Mouse (Mus musculus) MEL-GATA-1-ER (cell line): Measurements from ENCODE around the gene Pnp.
"Not testable (repeated sequence)": the region's sequence is repeated elsewhere in the genome, so short reads cannot be mapped to it uniquely, and the experiment has no call there.

Experiments used
- DNase-seq: peaks from one replicate; pipeline ENCODE4 v3.0.0-alpha.2; 2012; ENCODE audit warnings: low read depth; ENCODE audit errors: extremely low read depth

The Pnp gene

GRCm38 (mm10) chr14:50930754-50931492 lies at the start of gene Pnp, which contains the start of gene Pip4p1:
TSS of gene Pnp (plus strand) at chr14:50931082.
TSS of gene Pip4p1 (minus strand) at chr14:50930856.
- peak; percentile 100 for DNase-seq

GRCm38 (mm10) chr14:50891621-50892020 lies 39.3 kb upstream of the Pnp start:
- DNase-seq: no peak

DNA sequence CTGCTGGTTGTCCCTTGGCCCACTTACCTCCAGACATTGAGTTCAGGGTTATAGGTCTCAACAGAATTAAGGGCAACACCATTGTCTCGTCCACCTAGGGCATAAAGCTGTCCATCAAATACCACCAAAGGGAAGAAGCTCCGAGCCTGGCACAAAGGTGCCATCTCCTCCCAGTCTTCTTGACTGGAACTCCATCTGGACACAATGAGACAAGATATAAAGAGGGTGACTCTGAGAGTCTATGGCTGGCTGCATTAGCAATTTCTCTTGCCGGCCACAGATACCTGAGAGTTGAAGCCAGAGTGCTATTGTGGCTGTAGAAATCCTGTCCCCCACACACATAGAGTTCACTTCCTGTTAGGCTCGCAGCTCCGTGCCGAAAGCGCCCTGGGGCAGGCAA lies 38.8 kb upstream of the Pnp start:
- DNase-seq: no peak

DNA sequence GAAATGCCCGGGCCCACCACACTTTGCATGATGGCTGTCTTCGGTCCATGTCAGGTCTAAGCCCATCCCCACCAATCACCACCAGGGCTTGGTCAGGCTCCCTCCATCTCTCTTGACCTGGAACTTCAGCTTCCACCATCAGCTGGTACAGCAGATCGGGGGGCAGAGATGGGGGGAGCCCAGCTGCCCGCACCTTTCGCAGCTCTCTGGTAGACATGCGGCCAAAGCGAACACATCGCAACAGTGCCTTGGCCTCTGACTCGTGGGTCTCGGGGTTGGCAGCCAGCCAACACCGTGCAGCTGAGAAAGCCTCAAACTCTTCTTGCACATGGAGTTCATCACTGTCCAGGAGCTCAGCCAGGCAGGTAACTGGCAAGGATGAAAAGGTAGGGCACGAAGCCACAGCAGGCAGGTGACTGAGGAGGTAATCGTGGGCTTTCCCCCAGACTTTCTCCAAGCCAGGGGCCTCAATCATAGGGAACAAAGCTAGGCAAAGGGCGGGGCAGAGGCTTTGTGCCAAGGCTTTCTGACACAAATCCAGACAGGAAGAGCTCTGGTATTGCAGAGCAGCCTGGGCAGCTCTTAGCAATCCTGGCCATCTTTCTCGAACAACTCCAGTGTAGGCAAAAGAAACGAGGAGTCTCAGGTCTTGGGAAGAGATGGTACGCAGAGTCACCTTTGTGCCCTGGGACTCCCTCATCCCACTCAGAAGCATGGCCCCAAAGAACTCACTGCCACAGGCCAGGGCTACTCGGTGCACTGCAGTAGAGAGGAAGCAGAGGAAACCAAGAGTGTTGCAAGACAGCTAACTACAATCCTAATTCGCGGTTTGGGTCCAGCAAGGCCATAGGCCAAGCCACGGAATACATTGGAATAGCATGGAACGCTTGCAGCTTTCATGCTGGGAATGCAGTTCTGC lies 38.1 kb upstream of the Pnp start:
- DNase-seq: no peak

- DNase-seq: no peak
These were observed 35.5 kb upstream of the Pnp start for GRCm38 (mm10) chr14:50895407-50895806.

GRCm38 (mm10) chr14:50895985-50896746 lies 34.7 kb upstream of the Pnp start:
- no peak for DNase-seq

DNA sequence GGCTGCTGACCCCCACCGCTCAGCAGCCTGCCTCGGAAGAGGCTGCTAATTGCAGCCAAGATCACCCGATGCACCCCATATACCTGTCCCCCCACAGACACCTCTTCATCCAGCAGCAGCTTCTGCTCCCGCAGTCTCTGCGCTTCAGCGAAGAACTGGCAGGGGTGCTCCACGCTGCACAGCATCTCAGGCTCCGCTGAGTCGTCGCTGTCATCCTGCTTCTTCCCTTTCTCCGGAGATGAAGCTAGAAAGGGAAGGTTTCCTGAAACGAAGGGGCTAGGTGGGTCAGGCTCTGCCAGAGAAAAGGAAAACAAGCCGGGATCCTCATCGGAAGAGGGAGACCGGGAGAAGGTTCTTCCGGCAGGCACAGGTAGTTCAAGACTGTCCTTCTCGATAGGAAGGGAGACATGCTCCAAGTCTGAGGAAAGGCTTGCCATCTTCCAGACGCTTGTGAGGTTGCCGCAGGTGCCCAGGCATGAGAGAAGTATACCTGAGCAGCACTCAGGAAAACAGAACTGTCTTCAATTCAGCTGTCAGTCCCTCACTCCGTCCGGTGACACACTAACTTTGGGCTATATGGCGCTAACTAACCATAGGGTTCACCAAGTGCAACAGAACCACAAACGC lies 34.0 kb upstream of the Pnp start:
- DNase-seq: no peak

DNA sequence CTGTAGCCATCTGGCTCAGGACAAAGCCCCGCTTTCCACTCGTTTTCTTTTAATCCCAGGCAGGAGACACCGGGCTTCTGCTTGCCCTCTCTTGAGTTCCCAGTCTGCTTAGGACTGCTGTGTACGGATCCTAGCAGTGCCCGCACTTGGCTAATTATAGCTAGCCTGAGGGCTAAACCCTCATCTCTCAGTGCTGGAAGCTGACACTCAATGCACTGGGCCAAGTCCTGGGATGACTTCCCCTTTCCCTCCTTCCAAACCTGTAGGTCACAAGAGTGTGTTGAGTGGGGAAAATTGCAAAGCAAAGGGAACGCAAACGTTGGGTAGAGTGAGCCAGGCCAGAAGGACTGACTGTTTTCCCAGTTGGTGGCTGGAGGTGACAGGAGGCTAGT lies 33.5 kb upstream of the Pnp start, which contains the start of gene Klhl33:
Gene Klhl33 (minus strand): TSS at position 134 of the 392 bp plus-strand sequence.
- DNase-seq: no peak

DNA sequence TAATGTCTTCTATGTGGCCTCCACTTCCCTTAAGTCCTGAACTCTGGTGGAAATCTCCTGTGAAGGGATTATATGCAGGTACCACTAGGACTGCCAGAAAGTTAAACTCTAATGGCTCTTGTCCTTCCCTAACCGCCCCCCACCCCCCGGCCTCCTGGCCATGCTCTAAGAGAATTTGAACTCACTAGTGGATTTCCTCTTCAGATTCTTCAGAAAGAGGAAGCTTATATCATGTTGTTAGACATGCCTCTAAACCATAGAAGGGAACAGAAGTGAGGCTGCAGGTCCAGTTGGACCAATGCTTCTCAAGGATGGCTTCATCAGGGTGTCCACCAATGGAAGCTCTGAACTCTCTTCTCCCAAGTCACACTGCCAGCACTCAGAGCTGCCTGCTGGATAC lies 32.9 kb upstream of the Pnp start:
- peak; percentile 6 for DNase-seq

DNA sequence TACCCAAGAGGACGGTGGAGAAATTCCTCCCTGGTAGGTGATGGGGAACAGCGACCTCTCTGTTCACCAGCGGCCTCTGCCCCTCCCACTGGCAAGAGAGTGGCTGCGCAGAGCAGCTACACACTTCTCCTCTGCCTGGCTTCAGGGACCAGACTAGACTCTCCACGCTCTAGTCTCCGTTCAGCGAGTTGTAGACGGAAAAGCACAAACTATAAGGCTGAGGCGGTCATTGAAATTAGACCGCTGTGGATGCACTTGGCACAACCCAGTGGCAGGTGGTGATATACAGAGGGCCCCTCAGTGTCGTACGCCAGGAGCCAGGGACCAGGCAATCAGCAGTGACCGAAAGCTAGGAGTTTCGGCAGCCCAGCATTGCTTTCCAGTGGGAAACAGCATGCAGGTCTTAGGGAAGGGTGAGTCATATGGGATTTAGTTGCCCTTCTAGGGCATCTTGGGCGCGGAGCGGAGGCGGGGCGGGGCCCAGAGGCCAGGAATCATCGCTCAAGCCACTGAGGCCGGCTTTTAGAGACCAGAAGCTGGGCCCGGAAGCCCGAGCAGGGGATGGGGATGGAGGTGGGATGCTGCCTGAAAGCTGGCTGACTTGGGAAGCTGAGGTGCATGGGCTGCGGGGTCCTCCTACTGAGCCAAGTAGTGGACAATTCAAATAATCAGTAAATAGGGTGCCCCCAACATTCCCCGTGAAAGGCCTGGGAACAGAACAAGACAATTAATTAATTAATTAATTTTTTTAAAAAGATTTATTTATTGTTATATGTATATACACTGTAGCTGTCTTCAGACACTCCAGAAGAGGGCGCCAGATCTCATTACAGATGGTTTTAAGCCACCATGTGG lies 26.7 kb upstream of the Pnp start:
- DNase-seq: no peak

GRCm38 (mm10) chr14:50904828-50905129 lies 26.1 kb upstream of the Pnp start:
- DNase-seq: no peak

- not testable (repeated sequence) for DNase-seq
These were observed 25.6 kb upstream of the Pnp start for GRCm38 (mm10) chr14:50905327-50905726.

GRCm38 (mm10) chr14:50908126-50908525 lies 22.8 kb upstream of the Pnp start:
- no peak for DNase-seq

- no peak for DNase-seq
These were observed 19.5 kb upstream of the Pnp start for GRCm38 (mm10) chr14:50911356-50911755.

DNA sequence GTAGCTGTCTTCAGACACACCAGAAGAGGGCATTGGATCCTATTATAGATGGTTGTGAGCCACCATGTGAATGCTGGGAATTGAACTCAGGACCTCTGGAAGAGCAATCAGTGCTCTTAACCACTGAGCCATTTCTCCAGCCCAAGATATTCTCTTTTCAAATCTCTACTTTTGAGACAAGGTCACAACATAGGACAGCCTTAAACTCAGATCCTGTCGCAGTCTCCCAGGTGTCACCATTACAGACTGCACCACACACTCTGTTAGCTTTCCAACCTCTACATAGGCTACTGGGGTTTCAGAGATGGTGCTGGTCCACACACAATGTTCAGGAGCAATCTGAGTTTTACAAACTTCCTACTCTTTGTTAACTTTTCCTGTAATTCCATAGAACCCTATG lies 7.4 kb upstream of the Pnp start:
- peak; percentile 25 for DNase-seq

DNA sequence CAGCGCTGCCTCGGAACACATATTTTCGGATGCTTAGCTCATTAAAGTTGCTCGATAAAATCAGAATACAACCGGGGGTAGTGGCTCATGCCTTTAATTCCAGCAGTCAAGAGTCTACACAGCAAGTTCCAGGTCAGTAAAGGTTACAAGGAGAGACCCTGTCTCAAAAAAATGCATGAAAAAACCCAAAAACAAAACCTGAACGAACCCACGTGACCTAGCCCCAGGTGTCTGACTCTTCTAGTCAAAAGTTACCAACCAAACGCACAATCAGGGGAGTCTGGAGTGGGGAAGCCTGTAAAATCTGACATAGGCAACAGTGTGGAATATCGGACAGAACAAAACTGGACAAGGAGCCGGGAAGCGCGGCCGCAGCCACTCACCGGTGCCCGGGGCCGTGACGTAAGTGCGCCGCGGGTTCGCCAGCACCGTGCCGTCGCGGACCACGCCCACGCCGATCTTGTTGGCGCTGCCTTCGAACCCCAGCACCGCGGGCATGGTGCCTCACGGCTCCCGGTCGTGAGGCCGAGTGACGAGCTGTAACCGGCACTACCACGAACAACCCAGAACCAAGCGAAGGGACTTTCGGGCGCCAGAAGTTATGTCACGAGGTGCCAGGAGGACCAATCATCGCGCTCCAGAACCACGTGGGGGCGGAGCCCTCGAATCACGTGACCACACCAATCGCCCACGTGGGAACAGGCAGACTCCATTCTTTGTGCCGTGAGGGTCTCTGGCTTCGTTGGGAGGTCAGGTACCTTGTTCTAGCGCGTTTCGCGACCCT lies 6.4 kb upstream of the Pnp start, which contains the start of the genes Osgep and Apex1:
Gene Osgep (minus strand): TSS at position 613 of the 784 bp plus-strand sequence.
Gene Apex1 (plus strand): TSS at position 688 of the 784 bp plus-strand sequence.
- DNase-seq: peak; percentile 92

- DNase-seq: peak; percentile 20
These were observed 5.6 kb upstream of the Pnp start for GRCm38 (mm10) chr14:50925111-50925920.

DNA sequence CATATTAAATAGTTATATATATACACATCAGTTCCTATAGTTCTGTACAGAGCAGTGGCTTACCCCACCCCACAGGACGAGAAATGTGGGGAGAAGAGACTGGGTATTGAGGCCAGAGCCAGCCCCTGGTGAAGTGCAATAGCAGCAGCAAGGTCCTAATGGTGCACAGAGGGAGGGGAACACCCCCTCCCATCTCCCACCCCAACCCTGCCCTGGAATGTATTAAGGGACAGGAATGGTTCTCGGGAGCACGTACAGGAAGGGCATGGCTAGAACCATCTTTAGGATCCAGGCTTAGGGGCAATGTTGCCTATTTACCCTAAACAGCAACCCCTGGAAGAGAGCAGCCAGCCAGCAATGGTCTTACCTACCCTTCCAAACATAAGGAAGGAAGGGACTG lies 3.5 kb upstream of the Pnp start:
- DNase-seq: no peak

DNA sequence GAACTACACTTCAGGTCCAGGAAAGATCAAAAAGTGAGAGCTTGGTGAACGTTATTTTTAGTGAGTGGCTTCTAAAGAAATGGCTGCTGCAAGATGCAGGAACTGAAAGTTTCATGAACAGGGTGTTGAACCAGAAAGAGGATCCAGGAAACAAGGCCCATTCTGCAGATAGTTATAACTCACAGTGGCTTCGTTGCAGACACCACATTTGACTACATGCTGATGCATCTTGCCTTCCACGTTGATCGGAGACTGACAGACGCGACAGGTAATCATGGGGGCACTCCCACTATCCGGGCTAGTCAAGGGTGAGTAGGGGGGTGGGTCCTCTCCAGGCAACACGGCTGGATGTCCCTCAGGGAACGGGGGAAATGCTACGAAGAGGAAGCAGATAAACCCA lies 931 bp upstream of the Pnp start:
- DNase-seq: no peak
